ENCODE assay signal across 8 mouse cellular contexts in the genomic region with DNA sequence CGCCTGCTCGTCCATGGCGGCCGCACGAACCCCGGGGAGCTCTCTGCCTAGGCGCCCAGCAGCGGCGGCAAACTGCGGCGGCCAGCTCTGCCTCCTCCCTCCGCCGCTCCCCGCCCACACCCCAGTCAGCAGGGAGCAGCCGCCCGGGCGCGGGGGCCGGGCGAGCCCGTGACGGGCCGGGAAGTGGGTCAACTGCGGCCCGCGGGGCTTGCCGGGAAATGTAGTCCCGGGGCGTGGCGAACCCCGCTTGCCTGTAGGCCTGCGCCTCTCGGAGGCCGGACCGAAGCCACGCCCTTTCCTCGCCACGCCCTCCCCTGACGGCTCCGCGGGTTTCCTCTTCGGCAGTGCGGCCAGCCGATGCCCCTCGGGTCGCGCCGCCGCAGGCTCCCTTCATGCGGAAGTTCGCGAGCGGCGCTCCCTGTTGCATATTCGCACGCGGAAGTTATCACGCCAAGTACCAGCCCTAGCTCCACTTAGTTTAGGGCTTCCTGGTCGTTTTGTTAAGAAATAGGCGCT. TPM values are rescaled to one million over a fixed set of nuclear protein-coding genes. Genes with fewer than 3 reads are reported as not detected.
DNase-seq lines count a peak whose midpoint lies in the region; TF ChIP-seq lines count a peak whose summit lies in the region.

No protein-coding gene starts in this region.

- no peak for TF ChIP-seq CTCF in gastrocnemius, adult 2 months (IDR thresholded peaks at IDR 0.05)

- H3K27ac ChIP-seq in gastrocnemius, adult 2 months = peak overlapping the region; percentile 96

- intact Hi-C loops in gastrocnemius, adult 2 months (cut with DNase I) = loop anchor here (5.0 kb wide), 2 partner anchors 96 to 286 kb away; partner anchors contain the start of gene Prkd3

- H3K27me3 ChIP-seq in megakaryocyte, embryonic 14.5 days (replicated peaks) = no peaks in the 10 kb centered on the region

- peak overlapping the region; percentile 92 for H3K4me3 ChIP-seq in gastrocnemius, adult 2 months
- H3K4me3 ChIP-seq in megakaryocyte, embryonic 14.5 days (replicated peaks) = peak overlapping the region; percentile 97

- DNase-seq in WW6 (ENCODE audit: low read depth, low spot score) = peak; percentile 91
- peak; percentile 94 to 98 for DNase-seq in cerebellum, postnatal 4 days (ENCODE audit: low spot score in 2 of 2)
- peak; percentile 100 for DNase-seq in gastrocnemius, adult 2 months
- DNase-seq in hindlimb bud, embryonic 11.5 days (ENCODE audit: extremely low spot score, low read depth, low spot score) = peak; percentile 81
- DNase-seq in left cerebral cortex, adult 8-10 months (ENCODE audit: low spot score in 2 of 2) = peak; percentile 94 to 99
- DNase-seq in right cerebral cortex, postnatal 10 days (ENCODE audit: low spot score in 2 of 2) = peak; percentile 98 to 99
- peak; percentile 99 for DNase-seq in urinary bladder, postnatal 25 days (ENCODE audit: low spot score)

- H3K9me3 ChIP-seq in megakaryocyte, embryonic 14.5 days = no peaks in the 10 kb centered on the region

- H3K36me3 ChIP-seq in megakaryocyte, embryonic 14.5 days (replicated peaks; ENCODE audit: low read length) = peaks cover 26% of the 10 kb centered on the region

- H3K4me1 ChIP-seq in megakaryocyte, embryonic 14.5 days = peaks cover 62% of the 10 kb centered on the region

RNA-seq across cellular contexts. Expression of gene Strn, which starts 0.5 kb away (rescaled TPM):
- 1 to 10 TPM; 5.4 to 7.1 TPM for total RNA-seq in gastrocnemius, adult 2 months (2021)
- 10 to 100 TPM; 77.5 to 87.3 (median 83.9) TPM for total RNA-seq in left cerebral cortex, adult 8-10 months (2022)
- polyA plus RNA-seq in megakaryocyte, embryonic 14.5 days (2012; ENCODE audit: insufficient read depth, low replicate concordance) = 1.3 and 1.9 TPM in 2 replicates

Comparison
In these comparisons a context has a peak if more than half of its experiments do, and no peak if none do; other contexts are left out.
1. Peak in every context shown above with its lines: DNase-seq, H3K4me3 ChIP-seq and H3K27ac ChIP-seq.
2. RNA of gene Strn, which starts 0.5 kb away (total RNA-seq): 77.5 to 87.3 TPM in left cerebral cortex, adult 8-10 months; 5.4 to 7.1 TPM in gastrocnemius, adult 2 months; every median in the first group is over 4 times any median in the second.